ENCODE assay signal across 24 mouse cellular contexts in genomic region chr6:84442667-84443066, GRCm38 (mm10).
A peak's percentile ranks its signal among the peaks of the same experiment; 100 is the strongest.
DNase-seq lines count a peak whose midpoint lies in the region; TF ChIP-seq lines count a peak whose summit lies in the region.
"Had no signal": no experiment of that assay in that cellular context is flagged by ENCODE, and none has a peak within 500 bp of the region (broad histone marks: within the 10 kb centered on the region; RNA-seq: fewer than 3 reads in every experiment).

No protein-coding gene starts in this region.

- TF ChIP-seq CTCF in heart, adult 2 months (IDR thresholded peaks at IDR 0.05), result no peak
- no peak for TF ChIP-seq CTCF in left cerebral cortex, adult 2 months (IDR thresholded peaks at IDR 0.05)

- H3K4me1 ChIP-seq in heart, embryonic 10.5 days, result 0 out of 2 replicates have a peak, but pooled peaks cover 3% of the 10 kb centered on the region
- no peaks in the 10 kb centered on the region for H3K4me1 ChIP-seq in heart, adult 2 months (ENCODE audit: control insufficient read depth, insufficient read depth, low read length)
- H3K4me1 ChIP-seq: liver, embryonic 15.5 days had no signal

- H3K27me3 ChIP-seq in heart, embryonic 10.5 days (ENCODE audit: insufficient read depth, poor library complexity, severe bottlenecking), result peaks cover 7% of the 10 kb centered on the region; the same call in 1 of the 2 replicates
- no peaks in the 10 kb centered on the region for H3K27me3 ChIP-seq in heart, adult 2 months (ENCODE audit: control insufficient read depth, insufficient read depth, low read length)
- H3K27me3 ChIP-seq: liver, embryonic 15.5 days had no signal

- TF ChIP-seq POLR2A in heart, adult 2 months (IDR thresholded peaks at IDR 0.05; ENCODE audit: insufficient read depth, low read depth, low read length), result no peak

- no peaks in the 10 kb centered on the region for H3K9me3 ChIP-seq in heart, embryonic 10.5 days
- H3K9me3 ChIP-seq: liver, embryonic 15.5 days; midbrain, embryonic 10.5 days had no signal

- no peak for TF ChIP-seq EP300 in heart, adult 2 months (IDR thresholded peaks at IDR 0.05; ENCODE audit: insufficient read depth, low read depth, low read length)

- intact Hi-C loops in heart, adult 2 months (cut with DNase I), result no loop called here
- intact Hi-C loops in left cerebral cortex, adult 2 months (cut with DNase I), result no loop called here
- intact Hi-C loops in left cerebral cortex, postnatal 10 days (cut with DNase I), result no loop called here

- no peaks in the 10 kb centered on the region for H3K36me3 ChIP-seq in heart, embryonic 10.5 days
- H3K36me3 ChIP-seq in heart, adult 2 months (ENCODE audit: control insufficient read depth, insufficient read depth, low read length), result no peaks in the 10 kb centered on the region
- H3K36me3 ChIP-seq: heart, embryonic 13.5 days; liver, embryonic 15.5 days; midbrain, embryonic 10.5 days had no signal

- H3K4me3 ChIP-seq in heart, embryonic 10.5 days, result no peak overlapping the region
- no peak overlapping the region for H3K4me3 ChIP-seq in heart, adult 2 months
- H3K4me3 ChIP-seq in left cerebral cortex, adult 2 months, result no peak overlapping the region
- H3K4me3 ChIP-seq: erythroblast, embryonic 14.5 days; heart, embryonic 13.5 days; liver, embryonic 15.5 days; midbrain, embryonic 10.5 days had no signal

- H3K9ac ChIP-seq in heart, adult 2 months (ENCODE audit: low read depth, low read length), result no peak overlapping the region
- H3K9ac ChIP-seq: heart, embryonic 13.5 days; hindbrain, embryonic 14.5 days; liver, embryonic 15.5 days; lung, embryonic 14.5 days had no signal

- no peaks in the 10 kb centered on the region; the same call in 1 of the 2 replicates for H3K79me2 ChIP-seq in heart, adult 2 months (replicated peaks; ENCODE audit: control insufficient read depth, insufficient read depth, low read length)

- peak; percentile 42 for DNase-seq in heart, embryonic 10.5 days (ENCODE audit: low spot score)
- no peak for DNase-seq in heart, adult 2 months
- DNase-seq in left cerebral cortex, adult 2 months (ENCODE audit: extremely low spot score in 1 of 2, low spot score in 2 of 2), result no peak
- no peak for DNase-seq in left cerebral cortex, postnatal 10 days (ENCODE audit: extremely low spot score in 1 of 2, low spot score in 2 of 2)
- DNase-seq in right cerebral cortex, adult 2 months (ENCODE audit: low spot score in 2 of 2), result peak; percentile 34 to 40
- no peak for DNase-seq in right cerebral cortex, postnatal 25 days
- DNase-seq in telencephalon, adult 2 months (ENCODE audit: low read depth, low spot score), result peak; percentile 71
- no peak for DNase-seq in gastrocnemius, postnatal 10 days
- DNase-seq: adrenal gland, postnatal 10 days; cerebellum, adult 11-12 months; cerebellum, adult 9-11 months; gastrocnemius, postnatal 14 days; heart, postnatal 10 days; kidney, adult 9 months; kidney, postnatal 10 days; lung, embryonic 14.5 days; lung, postnatal 14 days; thymus, adult 18-20 months; thymus, postnatal 25 days had no signal

- 66% methylated on average over 1 of the region's 1 CpGs for WGBS in heart, embryonic 10.5 days
- WGBS in heart, adult 2 months, result 85% methylated on average over 1 of the region's 1 CpGs

- H3K27ac ChIP-seq in heart, embryonic 10.5 days, result no peak overlapping the region
- no peak overlapping the region for H3K27ac ChIP-seq in heart, adult 2 months
- H3K27ac ChIP-seq in left cerebral cortex, adult 2 months, result peak overlapping the region; percentile 73
- H3K27ac ChIP-seq: heart, embryonic 13.5 days; hindbrain, embryonic 14.5 days; liver, embryonic 15.5 days; midbrain, embryonic 10.5 days had no signal

Comparison
In these comparisons a context has a peak if more than half of its experiments do, and no peak if none do; other contexts are left out.
1. DNase-seq: peak in heart, embryonic 10.5 days (single experiment), right cerebral cortex, adult 2 months (2 of 2) and telencephalon, adult 2 months (single experiment); none in heart, adult 2 months (0 of 2), left cerebral cortex, adult 2 months (0 of 2), left cerebral cortex, postnatal 10 days (0 of 2), right cerebral cortex, postnatal 25 days (single experiment) and gastrocnemius, postnatal 10 days (single experiment).